ENCODE assay signal across 19 mouse cellular contexts in genomic region chr5:112619344-112619743, GRCm38 (mm10). TPM values are rescaled to one million over a fixed set of nuclear protein-coding genes. Genes with fewer than 3 reads are reported as not detected.
"Had no signal": no experiment of that assay in that cellular context is flagged by ENCODE, and none has a peak within 500 bp of the region (broad histone marks: within the 10 kb centered on the region; RNA-seq: fewer than 3 reads in every experiment).

No protein-coding gene starts in this region.

- H3K4me1 ChIP-seq: megakaryocyte, embryonic 14.5 days; neural tube, embryonic 12.5 days; stomach, embryonic 15.5 days had no signal

- DNase-seq: liver, postnatal 0 days; lung, adult 2 months; lung, postnatal 14 days; lung, postnatal 36 days; right cerebral cortex, postnatal 14 days; thymus, adult 18-20 months; thymus, postnatal 25 days; thymus, postnatal 4 days had no signal

- H3K9ac ChIP-seq: liver, postnatal 0 days; lung, embryonic 15.5 days; midbrain, embryonic 13.5 days; midbrain, embryonic 15.5 days; neural tube, embryonic 12.5 days; stomach, embryonic 15.5 days had no signal

- H3K27me3 ChIP-seq: lung, embryonic 15.5 days; midbrain, embryonic 13.5 days; midbrain, embryonic 15.5 days; stomach, embryonic 15.5 days had no signal

- H3K4me3 ChIP-seq: lung, embryonic 15.5 days; megakaryocyte, embryonic 14.5 days; midbrain, embryonic 13.5 days; midbrain, embryonic 15.5 days; neural tube, embryonic 12.5 days; stomach, embryonic 15.5 days had no signal

- H3K4me2 ChIP-seq: lung, embryonic 15.5 days; midbrain, embryonic 11.5 days; midbrain, embryonic 13.5 days; midbrain, embryonic 15.5 days; neural tube, embryonic 12.5 days; stomach, embryonic 15.5 days had no signal

- H3K36me3 ChIP-seq: lung, embryonic 15.5 days; midbrain, embryonic 13.5 days; midbrain, embryonic 15.5 days; neural tube, embryonic 12.5 days; stomach, embryonic 15.5 days had no signal

- H3K27ac ChIP-seq: lung, embryonic 15.5 days; macrophage; midbrain, embryonic 13.5 days; midbrain, embryonic 15.5 days; neural tube, embryonic 12.5 days; stomach, embryonic 15.5 days had no signal

- H3K9me3 ChIP-seq: lung, embryonic 15.5 days; midbrain, embryonic 13.5 days; midbrain, embryonic 15.5 days; neural tube, embryonic 12.5 days; stomach, embryonic 15.5 days had no signal

- ATAC-seq: liver, postnatal 0 days; lung, postnatal 0 days; midbrain, embryonic 13.5 days; midbrain, embryonic 15.5 days had no signal

RNA-seq across cellular contexts. Expression of gene Sez6l, which starts 42.4 kb away (rescaled TPM):
- total RNA-seq: megakaryocyte progenitor cell, adult 5-6 weeks; neutrophil, adult 5-6 weeks had no signal
- polyA plus RNA-seq: liver, postnatal 0 days; macrophage had no signal
